Mouse (Mus musculus) lung, embryonic 14.5 days (tissue): ENCODE measurements at regions not wholly inside any gene's neighbourhood (a gene's known extent, or its start where the extent isn't known, plus 50 kb on each side); places are given as distances from the start of the nearest gene placed in this dataset.

Source experiments
- ATAC-seq: fragments of 200-750 bp; cut with Nextera tagmentation; 2 replicates; pipeline ENCODE4 v1.8.0; 2017; ENCODE audit warnings: mild to moderate bottlenecking, moderate TSS enrichment, moderate library complexity; ENCODE audit not compliant: insufficient read depth
- DNase-seq: peaks from one replicate; pipeline ENCODE4 v3.0.0-alpha.2; 2015
- H3K27ac ChIP-seq: fragments of 300-500 bp; sonication (generic); 2 replicates; pipeline ENCODE4 v1.5.1; 2014; ENCODE audit warnings: low read depth, mild to moderate bottlenecking, moderate library complexity
- H3K27me3 ChIP-seq: fragments of 300-500 bp; sonication (generic); 2 replicates; pipeline ENCODE4 v1.6.1; 2014; ENCODE audit warnings: low read length, control low read depth; ENCODE audit not compliant: insufficient read depth
- H3K36me3 ChIP-seq: fragments of 300-500 bp; sonication (generic); 2 replicates; pipeline ENCODE4 v1.6.1; 2014; ENCODE audit warnings: control low read depth; ENCODE audit not compliant: insufficient read depth
- H3K4me1 ChIP-seq: fragments of 300-500 bp; sonication (generic); 2 replicates; pipeline ENCODE4 v1.6.1; 2014; ENCODE audit warnings: antibody characterized with exemption, control low read depth; ENCODE audit not compliant: insufficient read depth
- H3K4me2 ChIP-seq: fragments of 300-500 bp; sonication (generic); 2 replicates; pipeline ENCODE4 v1.6.1; 2014; ENCODE audit warnings: mild to moderate bottlenecking
- H3K4me3 ChIP-seq: fragments of 300-500 bp; sonication (generic); 2 replicates; pipeline ENCODE4 v1.5.1; 2014; ENCODE audit warnings: low read depth, low read length
- H3K9ac ChIP-seq: fragments of 300-500 bp; sonication (generic); 2 replicates; pipeline ENCODE4 v1.6.1; 2014
- H3K9me3 ChIP-seq: fragments of 300-500 bp; sonication (generic); 2 replicates; pipeline ENCODE4 v1.6.1; 2016; ENCODE audit warnings: low read depth, low read length, control low read depth
- CTCF ChIP-seq: IDR thresholded peaks from 2 replicates; pipeline ENCODE4 v1.5.1; 2016; ENCODE audit warnings: antibody characterized with exemption, low read depth
- WGBS: fragments of 180-500 bp; shearing (Covaris S2); extraction: QIAGEN DNeasy Blood & Tissue Kit; methylation state at CpG from one replicate; pipeline ENCODE4 v1.1.7; 2014; 5-methylcytosine and 5-hydroxymethylcytosine counted together

DNA sequence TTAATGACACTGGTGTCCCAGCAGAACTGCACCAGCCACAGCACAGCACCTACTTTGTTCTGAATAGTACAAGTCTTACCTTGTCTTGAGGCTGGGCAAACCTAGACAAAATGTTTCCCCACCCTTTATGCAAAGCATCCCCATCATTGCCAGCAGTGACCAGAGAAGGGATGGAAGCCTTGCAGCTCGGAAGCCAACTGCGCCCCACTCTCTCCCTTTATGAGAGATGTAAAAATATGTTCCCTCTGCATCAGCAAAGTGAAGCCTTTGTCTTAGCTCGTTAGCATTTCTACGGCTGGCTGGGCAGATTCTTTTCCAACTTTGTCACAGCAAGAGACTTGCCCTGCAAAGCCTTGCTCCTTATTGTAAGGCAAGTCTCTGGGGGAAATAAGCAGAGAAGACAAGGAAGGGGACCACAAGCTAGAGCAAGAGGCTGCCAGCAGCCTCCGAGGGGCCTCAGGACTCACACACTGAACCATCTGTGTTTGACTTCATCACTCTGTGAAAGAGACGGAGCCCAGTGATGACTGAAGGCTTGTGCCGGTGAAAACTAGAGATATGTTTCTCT is 206.5 kb upstream of the Egln3 start:
- TF ChIP-seq CTCF: no peak
- H3K4me3 ChIP-seq: no peak overlapping the region
- ATAC-seq: no peak
- H3K4me1 ChIP-seq: no peaks in the 10 kb centered on the region
- DNase-seq: no peak
- no peak overlapping the region for H3K9ac ChIP-seq
- H3K4me2 ChIP-seq: no peak overlapping the region
- H3K9me3 ChIP-seq: no peaks in the 10 kb centered on the region
- no peaks in the 10 kb centered on the region for H3K36me3 ChIP-seq
- no peak overlapping the region for H3K27ac ChIP-seq
- H3K27me3 ChIP-seq: no peaks in the 10 kb centered on the region
- WGBS: 72% methylated on average over 7 of the region's 7 CpGs

DNA sequence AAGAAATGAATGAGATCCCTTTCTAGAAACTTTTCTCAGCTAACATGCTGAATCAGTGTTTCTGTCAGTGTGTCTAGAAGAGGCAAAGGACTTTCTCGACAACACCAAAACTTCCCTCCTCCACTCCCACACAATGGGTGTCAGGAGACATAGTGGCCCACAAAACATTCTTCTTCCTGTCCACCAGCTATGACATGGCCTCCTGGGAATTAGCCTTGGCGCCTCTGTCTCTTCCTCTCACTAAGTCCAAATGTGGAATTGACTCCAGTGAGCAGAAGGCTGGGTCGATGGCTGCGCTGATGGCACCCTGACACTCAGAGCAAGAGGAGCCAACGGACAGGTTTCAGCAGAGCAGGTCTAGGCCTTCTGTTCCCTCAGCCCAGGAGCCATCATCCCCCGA is 205.2 kb upstream of the Egln3 start:
- no peak for TF ChIP-seq CTCF
- H3K4me2 ChIP-seq: no peak overlapping the region
- whole genome bisulfite sequencing: 76% methylated on average over 6 of the region's 6 CpGs
- ATAC-seq (no peak), DNase-seq (no peak)
- no peak overlapping the region for H3K9ac ChIP-seq
- no peak overlapping the region for H3K27ac ChIP-seq
- H3K4me1 ChIP-seq: no peaks in the 10 kb centered on the region
- H3K9me3 ChIP-seq: no peaks in the 10 kb centered on the region
- no peaks in the 10 kb centered on the region for H3K27me3 ChIP-seq
- no peaks in the 10 kb centered on the region for H3K36me3 ChIP-seq
- no peak overlapping the region for H3K4me3 ChIP-seq

DNA sequence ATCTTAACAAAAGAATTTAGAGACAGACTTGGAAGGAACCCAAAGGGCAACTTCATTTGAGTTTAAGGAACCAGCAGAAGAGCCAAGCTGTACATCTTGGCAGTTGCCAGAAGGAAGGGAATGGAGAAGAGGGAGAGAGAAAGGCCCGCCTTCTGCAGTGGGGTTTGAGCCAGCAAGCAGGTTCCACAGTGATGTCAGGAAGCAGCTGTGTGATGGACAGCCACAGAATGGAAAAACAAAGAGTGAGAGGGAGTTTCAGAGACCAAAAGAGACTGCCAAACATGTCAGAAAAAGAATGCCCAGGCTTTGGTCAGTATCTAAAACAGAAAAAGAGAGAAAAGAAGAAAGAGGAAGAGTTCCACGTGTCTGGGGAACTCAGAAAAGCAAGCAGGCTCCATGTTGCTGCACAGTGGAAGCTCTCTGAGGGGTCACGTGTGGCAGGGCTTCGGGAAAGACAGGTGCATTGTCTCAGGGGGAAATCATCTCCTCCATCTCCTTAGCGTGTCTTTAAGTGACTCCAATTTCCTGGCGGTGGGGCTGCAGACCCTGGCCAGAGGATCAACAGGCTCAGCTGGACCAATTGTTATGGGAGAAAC is 203.7 kb upstream of the Egln3 start:
- Histone ChIP-seq H3K9ac (no peak overlapping the region), H3K4me1 (no peaks in the 10 kb centered on the region), H3K4me3 (no peak overlapping the region), H3K36me3 (no peaks in the 10 kb centered on the region), H3K9me3 (0 out of 2 replicates have a peak, but pooled peaks cover 3% of the 10 kb centered on the region), H3K27ac (no peak overlapping the region), H3K27me3 (no peaks in the 10 kb centered on the region), H3K4me2 (no peak overlapping the region)
- ATAC-seq: no peak
- peak; percentile 17 for DNase-seq
- no peak for TF ChIP-seq CTCF
- WGBS: 54% methylated on average over 6 of the region's 6 CpGs

DNA sequence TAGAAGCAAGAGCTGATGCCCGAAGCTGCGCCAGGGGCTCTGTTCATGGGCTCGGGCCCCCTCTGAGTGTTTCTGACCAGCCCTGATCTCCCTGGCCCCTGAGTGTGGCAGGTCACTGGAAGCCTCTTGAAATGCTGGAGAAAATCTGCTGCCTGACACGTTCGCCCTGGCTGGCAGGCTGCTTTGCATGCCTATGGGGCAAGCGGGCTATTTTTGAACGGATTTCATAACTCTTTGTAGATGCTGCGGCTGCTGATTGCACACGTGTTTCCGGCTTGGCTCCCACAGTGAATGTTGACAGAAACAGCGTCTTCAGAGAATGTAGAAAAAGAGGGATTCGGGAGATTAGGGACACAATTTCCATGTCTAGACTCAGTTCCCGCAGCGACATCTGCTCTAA is 201.4 kb upstream of the Egln3 start:
- no peak overlapping the region for H3K9ac ChIP-seq
- peak; percentile 74; the same call in 1 of the 2 replicates for ATAC-seq
- TF ChIP-seq CTCF: no peak
- peak overlapping the region; percentile 47 for H3K4me2 ChIP-seq
- 22% methylated on average over 14 of the region's 14 CpGs for WGBS
- H3K4me1 ChIP-seq: no peaks in the 10 kb centered on the region
- H3K9me3 ChIP-seq: 0 out of 2 replicates have a peak, but pooled peaks cover 3% of the 10 kb centered on the region
- H3K27ac ChIP-seq: no peak overlapping the region; the same call in 1 of the 2 replicates
- DNase-seq: peak; percentile 86
- no peaks in the 10 kb centered on the region for H3K27me3 ChIP-seq
- no peaks in the 10 kb centered on the region for H3K36me3 ChIP-seq
- H3K4me3 ChIP-seq: no peak overlapping the region

DNA sequence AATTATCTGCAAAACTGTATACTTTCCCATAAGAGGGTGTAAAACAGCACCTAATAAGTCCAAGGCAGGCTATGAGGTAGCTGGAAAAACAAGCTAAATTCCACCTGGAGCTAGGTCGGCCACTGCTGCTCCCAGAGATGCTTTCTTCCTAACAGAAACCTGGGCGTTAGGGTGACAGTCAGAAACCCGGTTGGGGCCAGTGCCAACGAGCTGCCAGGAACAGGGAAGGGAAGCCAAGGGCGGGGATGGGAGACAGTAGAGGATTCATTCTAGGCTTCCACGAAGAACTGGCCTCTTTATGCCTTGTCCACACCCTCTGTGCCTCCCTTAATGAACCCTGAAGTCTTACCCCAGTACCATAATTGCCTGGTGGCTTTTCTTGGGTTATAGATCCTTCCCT is 198.9 kb upstream of the Egln3 start:
- WGBS: 80% methylated on average over 6 of the region's 6 CpGs
- Histone ChIP-seq H3K9ac (no peak overlapping the region), H3K9me3 (0 out of 2 replicates have a peak, but pooled peaks cover 3% of the 10 kb centered on the region), H3K4me3 (no peak overlapping the region), H3K27ac (no peak overlapping the region), H3K36me3 (no peaks in the 10 kb centered on the region), H3K4me2 (no peak overlapping the region), H3K4me1 (peaks cover 13% of the 10 kb centered on the region; the same call in 1 of the 2 replicates), H3K27me3 (no peaks in the 10 kb centered on the region)
- no peak for DNase-seq
- ATAC-seq: no peak
- TF ChIP-seq CTCF: no peak

DNA sequence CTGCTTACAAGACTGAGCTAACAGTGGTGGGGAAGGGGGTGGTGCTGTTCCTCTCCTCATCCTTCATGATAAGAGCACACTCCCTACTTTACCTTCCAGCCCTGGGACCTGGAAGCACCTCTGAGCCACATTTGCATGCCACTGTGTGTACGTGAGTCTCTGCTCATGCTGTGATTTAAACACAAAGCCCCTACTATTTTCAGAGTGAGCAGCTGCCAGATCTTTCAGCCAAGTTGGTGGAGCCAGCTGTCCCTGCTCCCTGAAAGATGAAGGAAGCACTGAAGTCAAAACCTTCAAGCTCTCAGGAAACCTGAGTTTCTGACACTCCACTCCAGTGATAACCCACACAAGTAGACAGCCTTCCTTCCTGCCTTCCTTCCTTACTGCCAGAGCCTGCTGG is 198.0 kb upstream of the Egln3 start:
- Histone ChIP-seq H3K9me3 (0 out of 2 replicates have a peak, but pooled peaks cover 3% of the 10 kb centered on the region), H3K4me3 (no peak overlapping the region), H3K27me3 (no peaks in the 10 kb centered on the region), H3K9ac (no peak overlapping the region), H3K27ac (no peak overlapping the region), H3K4me1 (peaks cover 14% of the 10 kb centered on the region; the same call in 1 of the 2 replicates), H3K36me3 (no peaks in the 10 kb centered on the region), H3K4me2 (no peak overlapping the region)
- 30% methylated on average over 1 of the region's 1 CpGs for WGBS
- ATAC-seq: no peak
- DNase-seq: no peak
- no peak for TF ChIP-seq CTCF

DNA sequence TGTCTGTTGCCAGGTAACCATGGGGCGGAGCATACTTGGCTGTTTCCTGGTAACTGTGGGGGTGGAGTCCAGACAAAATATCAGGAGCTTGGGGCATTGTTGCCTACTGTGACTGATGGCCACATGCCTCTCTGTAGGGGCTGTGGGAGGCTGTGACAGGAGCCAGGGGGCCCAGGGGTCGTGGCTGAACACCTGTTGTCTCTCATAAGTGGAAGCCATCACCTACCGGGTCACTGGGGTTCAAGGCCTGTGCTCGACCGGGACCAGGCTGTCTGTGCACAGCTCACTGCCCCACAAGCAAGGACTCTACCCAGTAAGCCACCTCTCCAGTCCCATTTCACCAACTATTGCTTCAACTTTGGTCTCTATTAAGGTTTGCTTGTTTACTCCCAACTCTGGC is 196.4 kb upstream of the Egln3 start:
- no peaks in the 10 kb centered on the region for H3K27me3 ChIP-seq
- no peak overlapping the region for H3K4me3 ChIP-seq
- WGBS: 56% methylated on average over 5 of the region's 5 CpGs
- no peak for TF ChIP-seq CTCF
- no peak overlapping the region for H3K27ac ChIP-seq
- DNase-seq (no peak), ATAC-seq (no peak)
- no peak overlapping the region for H3K4me2 ChIP-seq
- no peaks in the 10 kb centered on the region for H3K36me3 ChIP-seq
- 0 out of 2 replicates have a peak, but pooled peaks cover 3% of the 10 kb centered on the region for H3K9me3 ChIP-seq
- peaks cover 14% of the 10 kb centered on the region; the same call in 1 of the 2 replicates for H3K4me1 ChIP-seq
- H3K9ac ChIP-seq: no peak overlapping the region
